Mouse (Mus musculus) E14TG2a.4 (cell line): ENCODE measurements around the gene Wnt1.

ENCODE experiments used
- CTCF ChIP-seq: conservative IDR thresholded peaks from 2 replicates; pipeline ENCODE4 v1.5.1; 2014; ENCODE audit warnings: low read length
- POU5F1 ChIP-seq: IDR thresholded peaks from 2 replicates; pipeline ENCODE4 v1.6.1; 2014; ENCODE audit warnings: low read length, borderline replicate concordance

DNA sequence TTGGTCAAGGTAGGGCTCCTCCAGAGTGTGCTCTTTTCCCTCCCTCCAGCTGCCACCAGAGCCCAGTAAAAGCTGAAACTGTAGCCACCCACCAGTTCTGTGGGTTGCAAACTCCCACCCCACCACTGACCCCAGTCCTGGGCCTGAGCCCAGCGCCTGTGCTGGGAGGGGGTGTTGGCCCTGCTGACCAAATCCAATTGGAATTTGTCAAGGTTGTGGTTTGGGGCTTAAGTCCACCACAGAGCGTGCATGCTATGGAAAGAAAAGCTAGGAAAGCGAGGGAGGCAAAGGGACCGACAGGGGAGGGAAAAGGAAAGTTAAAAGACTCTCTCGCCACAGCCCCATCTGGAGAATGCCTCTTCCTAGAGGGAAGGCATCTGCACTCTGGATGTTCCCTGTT lies 21.4 kb upstream of the Wnt1 start:
- TF ChIP-seq CTCF (no peak), POU5F1 (no peak)
